Mouse (Mus musculus) 3T3-L1 (cell line): Measurements from ENCODE around the gene Usp12.
"Not testable (repeated sequence)": the region's sequence is repeated elsewhere in the genome, so short reads cannot be mapped to it uniquely, and the experiment has no call there.

Source experiments
- DNase-seq: peaks from one replicate; pipeline ENCODE4 v3.0.0-alpha.2; 2015; ENCODE audit warnings: low read depth, low spot score

Gene Usp12

GRCm38 (mm10) chr5:146749857-146750256, 44.9 kb downstream of the Usp12 start:
- no peak for DNase-seq

- no peak for DNase-seq
Observed at GRCm38 (mm10) chr5:146736970-146737495, 57.8 kb downstream of the Usp12 start.

DNA sequence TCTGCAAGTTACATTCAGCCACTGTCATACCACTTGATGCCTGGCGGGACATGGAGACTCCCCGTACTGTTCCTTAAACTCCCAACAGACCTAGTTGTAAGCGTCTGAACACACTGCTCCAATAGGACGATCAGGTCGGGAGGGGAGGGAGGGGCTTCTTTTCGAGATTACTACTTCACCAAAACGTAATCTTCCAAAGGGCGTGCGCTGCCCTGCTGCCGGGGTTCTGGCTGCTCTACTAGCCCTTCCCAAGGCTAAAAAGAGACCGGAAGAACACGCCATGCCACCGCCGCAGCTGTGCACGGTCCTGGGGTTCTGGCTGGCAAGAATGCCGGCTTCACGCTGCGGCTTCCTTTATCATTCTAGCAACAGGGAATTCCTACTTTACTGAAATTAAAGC, 58.5 kb downstream of the Usp12 start:
- DNase-seq: no peak

GRCm38 (mm10) chr5:146735054-146735453, 59.8 kb downstream of the Usp12 start:
- not testable (repeated sequence) for DNase-seq

- DNase-seq: no peak
Observed at GRCm38 (mm10) chr5:146733888-146734640, 60.7 kb downstream of the Usp12 start.

- DNase-seq: no peak
Observed at GRCm38 (mm10) chr5:146733372-146733771, 61.4 kb downstream of the Usp12 start.

DNA sequence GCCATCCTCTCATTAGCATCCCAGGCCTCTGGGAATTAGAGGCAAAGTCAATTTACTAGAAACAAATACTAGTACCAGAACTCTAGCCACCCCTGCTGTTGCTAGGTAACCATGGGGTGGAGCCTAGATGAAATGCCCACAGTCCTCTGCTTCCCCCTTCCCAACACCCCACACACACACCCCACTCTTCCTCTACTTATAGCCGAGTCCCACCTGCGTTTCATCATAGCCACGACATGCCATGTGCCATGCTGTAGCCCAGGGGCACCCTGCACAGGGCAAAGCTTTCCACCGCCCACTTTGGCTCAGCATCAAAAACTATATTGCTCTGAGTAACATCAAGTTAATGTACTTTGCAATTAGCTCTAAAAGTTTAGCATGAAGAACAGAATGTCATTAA, 67.8 kb downstream of the Usp12 start:
- no peak for DNase-seq

DNA sequence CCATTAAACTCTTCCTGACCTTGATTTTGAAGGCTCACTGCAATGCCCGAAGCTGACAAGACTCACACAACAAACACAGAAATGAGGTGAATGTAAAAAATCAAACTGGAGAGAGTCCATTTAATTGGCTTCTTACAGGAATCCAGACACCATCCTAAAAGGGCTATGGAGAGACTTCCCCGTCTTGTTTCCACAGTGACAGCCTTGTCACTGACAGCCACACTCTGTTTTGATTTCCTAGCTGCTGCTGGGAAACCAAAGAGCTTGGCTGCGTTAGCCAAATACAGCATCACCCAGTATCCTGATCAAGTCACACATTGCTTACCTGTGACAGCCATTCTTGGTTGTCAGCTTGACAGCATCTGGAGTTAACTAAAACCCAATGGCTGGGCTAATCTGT, 69.8 kb downstream of the Usp12 start:
- DNase-seq: no peak

DNA sequence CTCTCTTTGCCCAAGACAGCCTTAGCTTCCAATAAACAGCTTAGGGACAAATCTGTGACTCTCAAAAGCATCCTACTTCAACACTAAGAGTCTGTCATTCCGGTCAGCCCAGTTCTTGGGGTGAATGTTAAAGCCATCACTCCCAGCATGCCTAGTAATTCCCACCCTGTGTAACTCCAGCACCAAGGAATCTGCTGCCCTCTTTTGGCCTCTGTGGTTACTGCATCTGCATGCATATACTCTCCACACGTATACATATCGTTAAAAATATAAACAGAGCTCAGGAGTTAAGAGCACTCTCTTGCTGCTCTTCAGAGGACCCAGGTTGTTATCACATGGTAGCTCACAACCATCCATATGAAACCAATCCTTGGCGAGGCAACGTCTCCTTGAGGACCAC, 71.4 kb downstream of the Usp12 start:
- peak; percentile 38 for DNase-seq

- DNase-seq: no peak
Observed at GRCm38 (mm10) chr5:146722226-146722625, 72.6 kb downstream of the Usp12 start.

GRCm38 (mm10) chr5:146719584-146720356, 75.0 kb downstream of the Usp12 start:
- DNase-seq: no peak

GRCm38 (mm10) chr5:146713836-146714235, 81.0 kb downstream of the Usp12 start:
- no peak for DNase-seq

GRCm38 (mm10) chr5:146713088-146713487, 81.7 kb downstream of the Usp12 start:
- no peak for DNase-seq

GRCm38 (mm10) chr5:146712282-146712918, 82.4 kb downstream of the Usp12 start:
- no peak for DNase-seq

DNA sequence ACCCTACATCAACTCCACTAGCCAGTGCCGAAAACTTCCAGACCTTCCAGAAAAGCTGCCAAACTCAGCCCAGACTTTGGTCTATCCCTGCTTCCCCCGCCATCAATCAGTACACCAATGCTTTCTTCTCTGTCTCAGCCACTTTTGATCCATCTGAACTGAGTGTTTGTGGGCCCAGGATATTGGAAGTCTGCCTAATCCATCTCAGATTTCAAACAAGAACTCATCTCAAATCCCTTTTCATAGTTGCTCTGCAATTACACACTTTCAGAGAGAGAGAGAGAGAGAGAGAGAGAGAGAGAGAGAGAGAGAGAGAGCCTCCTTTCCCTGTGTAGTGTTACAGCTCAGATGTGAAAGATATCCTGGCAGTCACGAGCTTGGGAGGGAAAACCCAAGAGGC, 85.4 kb downstream of the Usp12 start:
- DNase-seq: peak; percentile 32

DNA sequence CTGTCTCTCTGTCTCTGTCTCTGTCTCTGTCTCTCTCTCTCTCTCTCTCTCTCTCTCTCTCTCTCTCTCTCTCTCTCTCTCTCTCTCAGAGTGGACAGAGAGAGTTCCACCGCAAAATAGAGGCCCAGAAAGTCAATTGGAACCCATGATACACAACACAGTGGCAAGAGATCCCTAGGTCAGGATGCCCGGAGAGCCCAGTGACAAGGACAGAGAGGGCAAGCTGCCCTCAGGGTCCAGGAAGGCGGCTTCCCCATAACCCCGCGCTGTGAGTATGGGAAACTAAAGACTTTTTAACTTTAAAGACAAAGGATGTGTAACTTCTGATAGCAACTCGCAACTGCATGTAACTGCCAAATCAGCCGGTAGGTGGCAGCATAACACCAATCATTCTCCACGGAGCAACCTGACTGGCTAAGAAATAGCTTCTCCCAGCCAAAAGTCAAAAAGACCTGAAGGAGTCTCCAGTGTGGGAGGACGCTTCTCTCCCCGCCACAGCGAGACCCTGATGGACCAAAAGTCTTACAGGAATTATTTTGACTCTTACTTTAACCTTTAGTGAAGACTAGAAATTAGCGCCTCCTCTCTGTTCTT, 88.9 kb downstream of the Usp12 start:
- peak; percentile 99 for DNase-seq

GRCm38 (mm10) chr5:146705411-146705810, 89.4 kb downstream of the Usp12 start:
- peak; percentile 90 for DNase-seq

DNA sequence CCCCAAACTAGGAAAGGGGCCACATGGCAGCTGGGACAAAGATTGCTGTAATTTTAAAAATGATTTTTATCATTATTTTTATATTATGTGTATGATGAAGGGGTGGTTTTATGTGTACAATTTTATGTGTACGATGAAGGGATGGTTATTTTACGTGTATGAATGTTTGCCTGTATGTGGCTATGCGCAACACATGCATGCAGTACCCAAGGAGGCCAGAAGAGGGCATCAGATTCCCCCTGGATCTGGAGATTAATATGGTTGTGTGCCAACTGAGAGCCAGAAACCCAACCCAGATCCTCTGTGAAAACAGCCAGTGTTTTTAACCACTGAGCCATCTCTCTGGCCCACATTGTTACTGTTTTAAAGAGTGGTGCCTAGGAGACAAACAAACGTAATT, 90.6 kb downstream of the Usp12 start:
- peak; percentile 74 for DNase-seq

DNA sequence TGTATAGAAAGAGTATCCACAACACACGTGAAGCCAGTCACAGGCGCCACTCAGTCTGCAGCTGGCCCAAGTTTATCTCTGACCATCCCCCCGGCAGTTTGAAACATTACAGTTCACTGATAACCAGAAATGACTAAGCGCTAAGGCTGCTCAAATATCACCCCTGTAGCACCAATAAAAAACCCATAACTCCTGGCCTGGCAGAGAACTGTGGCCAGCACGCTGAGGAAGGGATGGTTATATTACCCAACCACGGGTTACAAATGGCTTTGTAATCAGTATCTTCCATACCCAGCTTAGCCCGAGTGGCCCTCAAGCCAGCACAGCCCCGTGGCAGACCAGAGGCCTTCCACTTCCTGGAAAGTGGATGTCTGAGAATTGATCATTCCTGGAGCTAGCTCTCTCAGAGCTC, 91.1 kb downstream of the Usp12 start:
- DNase-seq: peak; percentile 95

GRCm38 (mm10) chr5:146700099-146700498, 94.7 kb downstream of the Usp12 start:
- no peak for DNase-seq

GRCm38 (mm10) chr5:146699433-146700019, 95.3 kb downstream of the Usp12 start:
- DNase-seq: no peak
